Mouse (Mus musculus): ENCODE data around the gene Pitx3.
A peak's percentile ranks its signal among the peaks of the same experiment; 100 is the strongest.
"Not testable (repeated sequence)": the region's sequence is repeated elsewhere in the genome, so short reads cannot be mapped to it uniquely, and the experiment has no call there.

Gene Pitx3

DNA sequence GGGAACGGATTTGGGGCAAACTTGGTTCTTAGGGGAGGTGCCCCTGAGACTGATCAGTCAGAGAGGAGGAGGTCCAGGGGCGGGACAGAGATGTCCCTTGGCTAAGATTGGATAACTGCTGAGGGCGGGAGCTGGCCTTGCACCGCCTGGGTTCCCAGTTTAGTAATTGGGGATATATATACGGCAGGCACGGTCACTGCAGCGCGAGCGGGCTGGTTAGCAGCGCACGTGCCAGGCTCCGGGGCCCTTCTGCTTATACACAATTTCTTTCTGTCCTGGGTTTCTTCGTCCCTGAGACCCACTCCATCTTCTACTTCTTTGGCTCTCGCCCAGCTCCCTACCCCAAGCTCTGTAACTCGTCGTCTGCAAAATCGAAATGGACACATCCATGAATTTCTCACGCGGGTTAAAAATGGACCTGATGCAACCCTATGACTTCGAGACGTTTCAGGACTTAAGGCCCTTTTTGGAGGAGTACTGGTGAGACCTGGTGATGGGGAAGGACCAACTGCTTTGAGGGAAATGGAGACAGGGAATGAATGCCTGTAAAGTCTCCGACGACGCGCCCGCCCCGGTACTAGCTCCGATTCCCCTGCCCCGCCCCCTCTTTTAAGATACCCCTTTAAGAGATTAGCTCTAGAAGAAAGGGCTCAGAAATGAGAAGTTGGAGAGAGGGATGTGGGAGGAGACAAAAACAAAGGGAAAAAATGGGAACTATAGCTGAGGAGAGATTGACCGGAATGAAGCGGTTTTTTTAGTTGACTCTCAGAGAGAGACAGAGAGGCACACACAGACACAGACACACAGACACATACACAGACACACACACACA, 16.2 kb downstream of the Pitx3 start, which contains the start of gene Elovl3:
TSS of gene Elovl3 (plus strand) at position 204 of the 832 bp plus-strand sequence.
- peak; percentile 53 for DNase-seq (ENCODE audit: low read depth, low spot score)

- no peak for DNase-seq (ENCODE audit: low read depth, low spot score)
Observed at GRCm38 (mm10) chr19:46131283-46131682, 16.8 kb downstream of the Pitx3 start.

DNA sequence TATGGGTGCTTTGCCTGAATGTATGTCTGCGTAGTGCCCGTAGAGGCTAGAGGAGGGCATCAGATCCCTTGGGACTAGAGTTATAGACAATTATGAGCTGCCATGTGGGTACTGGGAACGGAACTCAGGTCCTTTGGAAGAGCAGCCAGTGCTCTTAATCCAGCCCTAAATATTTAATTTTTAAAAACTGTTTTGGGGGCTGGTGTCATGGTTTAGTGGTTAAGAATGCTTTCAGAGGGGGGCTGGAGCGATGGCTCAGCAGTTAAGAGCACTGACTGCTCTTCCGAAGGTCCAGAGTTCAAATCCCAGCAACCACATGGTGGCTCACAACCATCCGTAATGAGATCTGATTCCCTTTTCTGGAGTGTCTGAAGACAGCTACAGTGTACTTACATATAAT, 18.4 kb downstream of the Pitx3 start:
- not testable (repeated sequence) for DNase-seq (ENCODE audit: low read depth, low spot score)

DNA sequence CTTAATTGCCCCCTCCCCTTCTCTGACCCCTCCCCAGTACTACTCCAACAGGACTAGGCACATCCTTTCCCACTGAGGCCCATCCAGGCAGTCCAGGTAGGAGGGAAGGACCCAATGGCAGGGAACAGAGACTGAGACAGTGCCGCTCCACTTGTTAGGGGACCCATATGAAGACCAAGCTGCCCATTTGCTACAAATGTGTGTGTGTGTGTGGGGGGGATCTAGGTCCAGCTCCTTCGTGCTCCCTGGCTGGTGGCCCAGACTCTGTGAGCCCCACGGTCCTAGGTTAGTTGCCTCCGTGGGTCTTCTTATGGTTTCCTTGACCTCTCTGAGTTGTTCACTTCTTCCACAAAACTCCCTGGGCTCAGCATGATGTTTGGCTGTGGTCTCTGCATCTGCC, 21.8 kb downstream of the Pitx3 start:
- no peak for DNase-seq (ENCODE audit: low read depth, low spot score)

DNA sequence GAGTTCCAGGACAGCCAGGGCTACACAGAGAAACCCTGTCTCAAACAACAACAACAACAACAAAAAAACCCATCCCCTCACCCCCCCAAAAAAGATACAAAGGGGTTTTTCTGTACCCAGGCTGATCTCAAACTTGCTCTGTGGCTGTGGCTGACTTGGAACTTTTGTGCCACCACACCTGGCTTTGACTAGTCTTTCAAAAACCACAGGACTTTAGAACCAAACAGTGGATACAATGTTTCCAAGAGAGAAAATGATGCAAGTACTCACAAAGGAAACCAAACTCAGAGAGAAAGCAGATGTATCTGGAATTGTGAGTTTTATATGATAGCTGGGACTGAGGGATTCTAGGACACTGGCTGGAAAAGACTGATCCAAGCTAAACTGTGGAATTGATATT, 23.5 kb downstream of the Pitx3 start:
- DNase-seq (ENCODE audit: low read depth, low spot score): no peak

GRCm38 (mm10) chr19:46123876-46124275, 24.2 kb downstream of the Pitx3 start:
- DNase-seq (ENCODE audit: low read depth, low spot score): no peak

DNA sequence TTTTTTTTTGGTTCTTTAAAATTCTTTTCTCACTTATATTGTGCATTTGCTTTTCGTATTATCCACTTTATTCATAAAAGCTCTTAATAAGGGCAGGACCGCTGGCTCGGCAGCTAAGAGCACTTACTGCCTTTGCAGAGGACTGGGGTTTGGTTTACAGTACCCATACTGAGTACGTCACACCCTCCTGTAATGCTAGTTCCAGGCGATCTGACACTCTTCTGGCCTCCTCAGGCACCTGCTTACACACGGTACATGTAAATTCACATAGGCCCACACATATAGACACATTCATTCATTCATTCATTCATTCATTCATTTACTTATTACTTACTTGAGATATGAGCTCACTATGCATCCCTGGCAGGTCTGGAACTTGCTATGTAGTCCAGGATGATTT, 27.3 kb downstream of the Pitx3 start:
- no peak for DNase-seq (ENCODE audit: low read depth, low spot score)

- DNase-seq (ENCODE audit: low read depth, low spot score): no peak
Observed at GRCm38 (mm10) chr19:46119458-46119857, 28.7 kb downstream of the Pitx3 start.

GRCm38 (mm10) chr19:46114617-46115016, 33.5 kb downstream of the Pitx3 start:
- peak; percentile 48 for DNase-seq (ENCODE audit: low read depth, low spot score)

- DNase-seq (ENCODE audit: low read depth, low spot score): no peak
Observed at GRCm38 (mm10) chr19:46110781-46111180, 37.3 kb downstream of the Pitx3 start.

- peak; percentile 25 for DNase-seq (ENCODE audit: low read depth, low spot score)
Observed at GRCm38 (mm10) chr19:46110214-46110613, 37.9 kb downstream of the Pitx3 start.

GRCm38 (mm10) chr19:46104187-46104557, 44.0 kb downstream of the Pitx3 start:
- no peak for DNase-seq (ENCODE audit: low read depth, low spot score)

- DNase-seq (ENCODE audit: low read depth, low spot score): no peak
Observed at GRCm38 (mm10) chr19:46103437-46104186, 44.5 kb downstream of the Pitx3 start.

DNA sequence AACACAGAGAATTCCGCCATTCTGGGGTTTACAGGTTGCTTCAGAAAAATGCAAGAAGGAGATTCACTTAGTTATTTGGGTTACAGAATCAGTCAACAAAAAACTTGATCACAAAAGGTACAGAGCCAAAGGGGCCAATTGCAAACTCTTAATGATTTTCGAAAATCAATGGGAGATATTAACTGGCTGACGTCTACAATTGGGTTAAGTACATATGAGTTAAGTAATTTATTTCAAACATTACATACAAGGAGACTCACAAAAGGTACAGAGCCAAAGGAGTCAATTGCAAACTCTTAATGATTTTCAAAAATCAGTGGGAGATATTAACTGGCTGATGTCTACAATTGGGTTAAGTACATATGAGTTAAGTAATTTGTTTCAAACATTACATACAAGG, 48.6 kb downstream of the Pitx3 start:
- no peak for DNase-seq (ENCODE audit: low read depth, low spot score)

GRCm38 (mm10) chr19:46096396-46096795, 51.7 kb downstream of the Pitx3 start:
- DNase-seq (ENCODE audit: low read depth, low spot score): no peak

GRCm38 (mm10) chr19:46095291-46095690, 52.8 kb downstream of the Pitx3 start:
- DNase-seq (ENCODE audit: low read depth, low spot score): no peak

DNA sequence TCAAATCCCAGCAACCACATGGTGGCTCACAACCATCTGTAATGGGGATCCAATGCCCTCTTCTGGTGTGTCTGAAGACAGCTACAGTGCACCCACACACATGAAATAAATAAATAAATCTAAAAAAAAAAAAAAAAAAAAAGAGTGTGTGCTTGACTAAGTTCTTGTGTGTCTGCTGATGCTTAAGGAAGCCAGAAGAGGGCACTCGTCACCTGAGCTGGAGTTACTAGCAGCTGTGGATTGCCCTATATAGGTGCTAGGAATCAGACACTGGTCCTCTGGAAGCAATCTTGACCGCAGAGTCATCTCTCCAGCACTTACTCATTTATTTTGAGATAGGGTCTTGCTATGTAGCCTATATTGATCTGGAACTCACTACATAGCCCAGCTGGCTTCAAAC, 54.0 kb downstream of the Pitx3 start:
- DNase-seq (ENCODE audit: low read depth, low spot score): peak; percentile 74

DNA sequence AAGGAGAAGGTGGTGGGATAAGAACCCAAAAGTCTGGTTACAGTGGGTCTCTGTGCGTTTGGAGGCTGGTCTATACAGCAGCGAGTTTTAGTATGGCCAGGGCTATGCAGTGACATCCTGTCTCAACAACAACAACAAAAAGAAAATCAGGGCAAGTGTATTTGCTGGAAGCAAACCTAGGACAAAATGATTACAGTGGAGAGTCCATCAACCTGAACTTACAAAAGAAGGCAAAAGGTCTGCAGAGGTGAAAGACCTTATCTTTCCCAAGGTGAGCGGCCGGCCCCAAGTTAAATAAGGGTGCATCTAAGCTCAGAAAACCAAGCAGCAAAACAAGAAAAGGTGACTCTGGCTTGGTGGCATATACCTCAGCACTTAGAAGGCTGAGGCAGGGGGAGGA, 56.5 kb downstream of the Pitx3 start:
- DNase-seq (ENCODE audit: low read depth, low spot score): no peak

- DNase-seq (ENCODE audit: low read depth, low spot score): no peak
Observed at GRCm38 (mm10) chr19:46087871-46088270, 60.3 kb downstream of the Pitx3 start.

DNA sequence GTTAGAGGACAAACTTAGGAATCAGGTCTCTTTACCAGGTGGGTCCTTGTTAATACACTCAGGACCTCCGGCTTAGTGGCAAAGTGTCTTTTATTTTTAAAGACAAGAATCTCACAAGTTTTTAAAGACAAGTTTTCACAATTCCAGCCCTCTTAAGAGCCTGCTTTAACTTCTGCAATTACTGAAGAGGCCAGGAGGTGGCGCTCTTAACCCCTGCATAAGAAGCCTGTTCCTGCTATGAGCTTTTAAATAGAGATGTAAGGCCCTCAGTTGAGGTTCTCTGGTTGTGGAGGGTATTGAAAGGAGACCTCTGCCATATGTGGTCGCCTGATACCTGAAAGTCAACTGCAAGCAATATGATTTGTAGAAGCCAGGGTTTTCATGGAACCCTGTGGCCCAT, 61.8 kb downstream of the Pitx3 start:
- peak; percentile 88 for DNase-seq (ENCODE audit: low read depth, low spot score)

Data from R1 (cell line).